Comparison of ENCODE assay signal across 25 mouse cellular contexts in the genomic region with DNA sequence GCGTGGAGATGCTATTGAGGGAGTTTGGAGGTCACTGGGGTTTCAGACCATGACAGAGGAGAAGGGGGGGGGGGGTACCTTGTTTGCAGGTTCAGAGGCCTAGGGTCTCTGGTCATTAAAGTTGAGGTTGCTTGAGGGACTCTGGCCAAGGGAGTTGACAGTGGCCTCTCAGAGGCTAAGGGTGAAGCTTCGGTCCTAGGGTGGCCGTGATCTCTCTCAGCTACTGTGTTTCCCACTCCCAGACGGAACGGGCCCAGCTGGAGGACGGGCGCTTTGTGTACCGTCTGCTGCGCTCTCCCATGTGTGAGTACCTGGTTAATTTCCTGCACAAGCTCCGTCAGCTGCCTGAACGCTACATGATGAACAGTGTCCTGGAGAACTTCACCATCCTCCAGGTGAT. TPM values are rescaled to one million over a fixed set of nuclear protein-coding genes. Genes with fewer than 3 reads are reported as not detected.
"Had no signal": no experiment of that assay in that cellular context is flagged by ENCODE, and none has a peak within 500 bp of the region (broad histone marks: within the 10 kb centered on the region; RNA-seq: fewer than 3 reads in every experiment).

No protein-coding gene starts in this region.

- H3K4me3 ChIP-seq: lung, embryonic 15.5 days; megakaryocyte, embryonic 14.5 days; midbrain, embryonic 10.5 days; midbrain, embryonic 13.5 days; myocyte; stomach, embryonic 15.5 days had no signal

- H3K4me2 ChIP-seq: lung, embryonic 15.5 days; midbrain, embryonic 13.5 days; stomach, embryonic 15.5 days had no signal

- H3K9ac ChIP-seq: liver, embryonic 14.5 days; lung, embryonic 15.5 days; midbrain, embryonic 13.5 days; stomach, embryonic 15.5 days had no signal

- H3K27me3 ChIP-seq: lung, embryonic 15.5 days; stomach, embryonic 15.5 days had no signal

- ATAC-seq: intestine, embryonic 16.5 days; midbrain, embryonic 13.5 days; midbrain, embryonic 16.5 days had no signal

- DNase-seq: kidney, adult 18-20 months; kidney, adult 9 months; kidney, postnatal 14 days; kidney, postnatal 4 days; lung, adult 18-20 months; lung, postnatal 10 days; lung, postnatal 36 days; right cerebral cortex, adult 18-20 months; right cerebral cortex, postnatal 14 days; spleen, adult 18-20 months; thymus, adult 18-20 months; thymus, postnatal 36 days had no signal

- H3K27ac ChIP-seq: liver, embryonic 14.5 days; lung, embryonic 15.5 days; midbrain, embryonic 10.5 days; midbrain, embryonic 13.5 days; stomach, embryonic 15.5 days had no signal

- H3K9me3 ChIP-seq: lung, embryonic 15.5 days; megakaryocyte, embryonic 14.5 days; midbrain, embryonic 10.5 days; midbrain, embryonic 13.5 days; stomach, embryonic 15.5 days had no signal

RNA-seq across cellular contexts. Expression of a gene that starts 8.9 kb away (rescaled TPM):
- total RNA-seq: monocyte, adult 5-6 weeks had no signal
- polyA plus RNA-seq: intestine, embryonic 16.5 days; myocyte; stomach, embryonic 15.5 days; urinary bladder, adult 2 months had no signal

RNA-seq across cellular contexts. Expression of a gene that starts 20.0 kb away (rescaled TPM):
- total RNA-seq: liver, adult 2 months had no signal
- polyA plus RNA-seq: kidney, embryonic 16.5 days had no signal

RNA-seq across cellular contexts. Expression of a gene that starts 27.2 kb away (rescaled TPM):
- total RNA-seq: liver, adult 2 months; monocyte, adult 5-6 weeks had no signal
- polyA plus RNA-seq: liver, adult 2 months had no signal
